Mouse (Mus musculus) hindbrain, embryonic 15.5 days (tissue): ENCODE measurements around the gene Hand2. TPM values are rescaled to one million over a fixed set of nuclear protein-coding genes. Genes with fewer than 3 reads are reported as not detected.

ENCODE experiments used
- polyA plus RNA-seq: library from polyadenylated mRNA; unstranded; fragments of >200 nt; fragmentation: Nextera tagmentation; extraction: Ambion mirVana; gene quantifications from 2 replicates; pipeline ENCODE4 v1.2.1, GENCODE M21; 2015

Hand2 gene
- polyA plus RNA-seq, 1 experiment from 2014 or later, result not detected

Other genes starting within 250 kb of the Hand2 start
- gene Scrg1, start 134.9 kb downstream of the Hand2 start, polyA plus RNA-seq, result 8.4 and 10.8 TPM in 2 replicates
- 29.3 and 37.0 TPM in 2 replicates for gene Sap30, start 166.9 kb downstream of the Hand2 start, polyA plus RNA-seq
- gene Hmgb2, start 190.9 kb downstream of the Hand2 start, polyA plus RNA-seq, result 80.2 and 93.6 TPM in 2 replicates